Mouse (Mus musculus) hindbrain, embryonic 11.5 days (tissue): ENCODE data around the gene Gm28891. TPM values are rescaled to one million over a fixed set of nuclear protein-coding genes. Genes with fewer than 3 reads are reported as not detected.
"Not testable (repeated sequence)": the region's sequence is repeated elsewhere in the genome, so short reads cannot be mapped to it uniquely, and the experiment has no call there.

Source experiments
- ATAC-seq: fragments of 200-750 bp; cut with Nextera tagmentation; 2 replicates; pipeline ENCODE4 v1.8.0; 2017; ENCODE audit warnings: mild to moderate bottlenecking, moderate TSS enrichment, moderate library complexity; ENCODE audit not compliant: low FRiP score
- DNase-seq: peaks from one replicate; pipeline ENCODE4 v3.0.0-alpha.2; 2015; ENCODE audit warnings: low spot score
- H3K27ac ChIP-seq: fragments of 300-500 bp; sonication (generic); 2 replicates; pipeline ENCODE4 v1.5.1; 2014; ENCODE audit warnings: mild to moderate bottlenecking, low read depth, low read length
- H3K27me3 ChIP-seq: fragments of 300-500 bp; sonication (generic); 2 replicates; pipeline ENCODE4 v1.6.1; 2014; ENCODE audit warnings: mild to moderate bottlenecking, low read length, moderate library complexity, mixed read lengths; ENCODE audit not compliant: control insufficient read depth, insufficient read depth
- H3K36me3 ChIP-seq: fragments of 300-500 bp; sonication (generic); 2 replicates; pipeline ENCODE4 v1.6.1; 2014; ENCODE audit warnings: mild to moderate bottlenecking, low read length, moderate library complexity, mixed read lengths; ENCODE audit not compliant: control insufficient read depth, insufficient read depth
- H3K4me1 ChIP-seq: fragments of 300-500 bp; sonication (generic); replicated peaks from 2 replicates; pipeline ENCODE4 v1.6.1; 2014; ENCODE audit warnings: low read length, mixed read lengths; ENCODE audit not compliant: control insufficient read depth, insufficient read depth
- H3K4me2 ChIP-seq: fragments of 300-500 bp; sonication (generic); replicated peaks from 2 replicates; pipeline ENCODE4 v1.6.1; 2014; ENCODE audit warnings: mild to moderate bottlenecking, low read depth, low read length
- H3K4me3 ChIP-seq: fragments of 300-500 bp; sonication (generic); 2 replicates; pipeline ENCODE4 v1.5.1; 2014; ENCODE audit warnings: low read depth, low read length
- H3K9ac ChIP-seq: fragments of 300-500 bp; sonication (generic); 2 replicates; pipeline ENCODE4 v1.6.1; 2014; ENCODE audit warnings: low read depth, low read length
- H3K9me3 ChIP-seq: fragments of 300-500 bp; sonication (generic); 2 replicates; pipeline ENCODE4 v1.6.1; 2016; ENCODE audit warnings: low read length; ENCODE audit not compliant: control insufficient read depth
- WGBS: fragments of 180-500 bp; shearing (Covaris S2); extraction: QIAGEN DNeasy Blood & Tissue Kit; methylation state at CpG from one replicate; pipeline ENCODE4 v1.1.7; 2014; 5-methylcytosine and 5-hydroxymethylcytosine counted together
- polyA plus RNA-seq: library from polyadenylated mRNA; unstranded; fragments of >200 nt; fragmentation: Nextera tagmentation; extraction: Ambion mirVana; gene quantifications from 2 replicates; pipeline ENCODE4 v1.2.1, GENCODE M21; 2014

Gm28891 gene
- polyA plus RNA-seq = not detected in 2 replicates

- H3K9me3 ChIP-seq, H3K36me3 ChIP-seq, ATAC-seq, H3K4me3 ChIP-seq, H3K4me2 ChIP-seq, DNase-seq, H3K9ac ChIP-seq, H3K4me1 ChIP-seq, H3K27ac ChIP-seq, H3K27me3 ChIP-seq: not testable (repeated sequence)
- WGBS = 100% methylated on average over 2 of the region's 8 CpGs
These were observed at the start of gene Gm28891 for GRCm38 (mm10) chrY:60240902-60241301. TSS of gene Gm28891 (plus strand) at chrY:60241202.
